Mouse (Mus musculus) CH12.LX (cell line): ENCODE measurements around the gene Mink1. TPM values are rescaled to one million over a fixed set of nuclear protein-coding genes. Genes with fewer than 3 reads are reported as not detected.
"Not testable (repeated sequence)": the region's sequence is repeated elsewhere in the genome, so short reads cannot be mapped to it uniquely, and the experiment has no call there.

Source experiments
- DNase-seq: peaks from one replicate; pipeline ENCODE4 v3.0.0-alpha.2; 2013; ENCODE audit errors: extremely low read depth
- H3K27ac ChIP-seq: 2 replicates; pipeline ENCODE4 v1.5.1; 2012; ENCODE audit warnings: low read depth, mild to moderate bottlenecking, control low read depth, moderate library complexity; ENCODE audit not compliant: insufficient read depth
- H3K27me3 ChIP-seq: replicated peaks from 2 replicates; pipeline ENCODE3; 2012; ENCODE audit warnings: inconsistent platforms
- H3K36me3 ChIP-seq, 2 experiments: replicated peaks in 1 of 2; 2 replicates each; pipeline versions ENCODE3 to v1.6.1; 2012; ENCODE audit warnings: inconsistent platforms in 1 of 2, low read length in 1 of 2, mild to moderate bottlenecking in 1 of 2, mixed read lengths in 1 of 2, moderate library complexity in 1 of 2; ENCODE audit not compliant: control insufficient read depth in 1 of 2, insufficient read depth in 1 of 2
- H3K4me1 ChIP-seq, 2 experiments: 2 replicates each; pipeline ENCODE4 v1.6.1; 2012; ENCODE audit warnings: inconsistent platforms in 1 of 2, moderate library complexity in 1 of 2; ENCODE audit not compliant: insufficient read depth in 2 of 2, control insufficient read depth in 1 of 2
- H3K4me2 ChIP-seq: 2 replicates; pipeline ENCODE4 v1.6.1; 2012; ENCODE audit warnings: low read depth, mild to moderate bottlenecking, control low read depth; ENCODE audit not compliant: poor library complexity, insufficient read depth, severe bottlenecking
- H3K4me3 ChIP-seq, 3 experiments: fragments of 150-350 bp in 1 of 3; sonication (generic) in 1 of 3; replicated peaks in 1 of 3; 2 replicates each; pipeline versions ENCODE3 to v1.5.1; 2011 to 2012; ENCODE audit warnings: low read depth in 2 of 3, low read length in 2 of 3, mild to moderate bottlenecking in 2 of 3, moderate library complexity in 2 of 3, control low read depth in 1 of 3, improper control_type of control experiment in 1 of 3, inconsistent platforms in 1 of 3, mixed read lengths in 1 of 3; ENCODE audit not compliant: poor library complexity in 1 of 3
- H3K79me2 ChIP-seq: replicated peaks from 2 replicates; pipeline ENCODE4 v1.6.1; 2012; ENCODE audit warnings: mild to moderate bottlenecking, moderate library complexity; ENCODE audit not compliant: control insufficient read depth, poor library complexity, insufficient read depth, severe bottlenecking; ENCODE audit errors: extremely low read depth
- H3K9ac ChIP-seq: 2 replicates; pipeline ENCODE4 v1.6.1; 2012; ENCODE audit warnings: low read depth, mild to moderate bottlenecking, control low read depth, moderate library complexity; ENCODE audit not compliant: insufficient read depth
- H3K9me3 ChIP-seq: replicated peaks from 2 replicates; pipeline ENCODE3; 2012; ENCODE audit warnings: low read length, inconsistent platforms, mixed read lengths
- BHLHE40 ChIP-seq: IDR thresholded peaks from 2 replicates; pipeline ENCODE4 v1.6.1; 2011; ENCODE audit warnings: mild to moderate bottlenecking, low read depth, low read length, improper control_type of control experiment
- CTCF ChIP-seq, 2 experiments: IDR thresholded peaks in 1 of 2; conservative IDR thresholded peaks in 1 of 2; 2 replicates each; pipeline ENCODE4 v1.5.1; 2011 to 2012; ENCODE audit warnings: low read depth in 2 of 2, low read length in 2 of 2, improper control_type of control experiment in 1 of 2, inconsistent platforms in 1 of 2, mild to moderate bottlenecking in 1 of 2, moderate library complexity in 1 of 2
- EP300 ChIP-seq: IDR thresholded peaks from 2 replicates; pipeline ENCODE4 v1.6.1; 2011; ENCODE audit warnings: low read length, improper control_type of control experiment
- ETS1 ChIP-seq: conservative IDR thresholded peaks from 2 replicates; pipeline ENCODE4 v1.6.1; 2012; ENCODE audit warnings: low read depth, mild to moderate bottlenecking, inconsistent platforms, low read length, improper control_type of control experiment, moderate library complexity
- MXI1 ChIP-seq: IDR thresholded peaks from 2 replicates; pipeline ENCODE4 v1.6.1; 2011; ENCODE audit warnings: mild to moderate bottlenecking, low read depth, low read length, improper control_type of control experiment
- POLR2AphosphoS2 ChIP-seq: IDR thresholded peaks from 2 replicates; pipeline ENCODE4 v1.6.1; 2011; ENCODE audit warnings: low read depth, low read length, improper control_type of control experiment
- RAD21 ChIP-seq: IDR thresholded peaks from 2 replicates; pipeline ENCODE4 v1.6.1; 2011; ENCODE audit warnings: low read depth, mild to moderate bottlenecking, low read length, improper control_type of control experiment, moderate library complexity
- USF2 ChIP-seq: conservative IDR thresholded peaks from 2 replicates; pipeline ENCODE4 v1.6.1; 2011; ENCODE audit warnings: low read depth, low read length, improper control_type of control experiment
- ZC3H11A ChIP-seq: IDR thresholded peaks from 2 replicates; pipeline ENCODE4 v1.6.1; 2012; ENCODE audit warnings: low read depth, mild to moderate bottlenecking, inconsistent platforms, low read length, improper control_type of control experiment
- ZKSCAN1 ChIP-seq: IDR thresholded peaks from 2 replicates; pipeline ENCODE4 v1.6.1; 2012; ENCODE audit warnings: low read depth, inconsistent platforms, low read length, improper control_type of control experiment, borderline replicate concordance
- ZNF384 ChIP-seq: IDR thresholded peaks from 2 replicates; pipeline ENCODE4 v1.6.1; 2012; ENCODE audit warnings: low read depth, low read length, improper control_type of control experiment, inconsistent platforms
- dilution Hi-C: fragments of 300-500 bp; cut with MboI; formaldehyde crosslinking; loops from 2 replicates; pipeline ENCODE4 v1.14.3; 2020; ENCODE audit warnings: low sequenced_read_pairs; ENCODE audit not compliant: extremely low pct_unique_long_range_greater_than_20kb, extremely low pct_ligation_motif_present
- in situ Hi-C: fragments of 300-500 bp; cut with MboI; formaldehyde crosslinking; loops from 3 replicates; pipeline ENCODE4 v1.14.3; 2019; ENCODE audit warnings: low sequenced_read_pairs, low pct_ligation_motif_present, low pct_unique_long_range_greater_than_20kb, mixed read lengths
- polyA plus RNA-seq: library from polyadenylated mRNA; unstranded; fragments of >175 nt; gene quantifications from 2 replicates; pipeline ENCODE4 v1.2.1, GENCODE M21; 2012; ENCODE audit warnings: low read depth; ENCODE audit not compliant: insufficient read length
- total RNA-seq, 2 experiments: library from RNA; depleted of rRNA; stranded (reverse); fragments of 300-350 nt in 1 of 2; fragments of >200 nt in 1 of 2; gene quantifications; 2 replicates each; pipeline ENCODE4 v1.2.3; 2012 to 2014

The Mink1 gene
- total and polyA plus RNA-seq, 3 experiments: 15.0 to 79.8 (median 31.2) TPM

DNA sequence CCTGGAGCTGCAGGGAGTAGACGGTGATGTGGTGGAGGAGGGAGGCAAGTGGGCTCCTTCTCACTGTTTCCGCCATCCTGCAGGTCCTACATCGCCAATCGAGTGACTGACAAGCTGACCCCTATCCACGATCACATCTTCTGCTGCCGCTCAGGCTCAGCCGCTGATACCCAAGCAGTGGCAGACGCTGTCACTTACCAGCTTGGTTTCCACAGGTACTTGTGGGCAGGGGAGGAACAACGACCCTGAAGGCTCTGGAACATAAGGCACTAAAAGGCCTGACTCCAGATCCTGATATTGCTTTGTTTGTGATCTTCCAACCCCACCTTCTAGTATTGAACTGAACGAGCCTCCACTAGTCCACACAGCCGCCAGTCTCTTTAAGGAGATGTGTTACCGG is 36.5 kb upstream of the Mink1 start:
- H3K9ac ChIP-seq: peak overlapping the region; percentile 94
- in situ Hi-C loops: loop anchor here (5.0 kb wide), 1 partner anchor 36 kb away; the partner anchor contains the start of gene Mink1
- H3K4me3 ChIP-seq: peak overlapping the region; percentile 69 to 96 (median 76)
- dilution Hi-C loops: no loop called here
- H3K36me3 ChIP-seq: peaks cover 24 to 38% of the 10 kb centered on the region in 2 experiments
- TF ChIP-seq RAD21 (no peak), USF2 (no peak), ZKSCAN1 (no peak), EP300 (no peak)
- peak overlapping the region; percentile 80 for H3K4me2 ChIP-seq
- no peak for DNase-seq
- H3K9me3 ChIP-seq: no peaks in the 10 kb centered on the region
- peaks cover 12% of the 10 kb centered on the region for H3K79me2 ChIP-seq
- peaks cover 15 to 50% of the 10 kb centered on the region in 2 experiments for H3K4me1 ChIP-seq
- no peaks in the 10 kb centered on the region for H3K27me3 ChIP-seq
- no peak overlapping the region for H3K27ac ChIP-seq

DNA sequence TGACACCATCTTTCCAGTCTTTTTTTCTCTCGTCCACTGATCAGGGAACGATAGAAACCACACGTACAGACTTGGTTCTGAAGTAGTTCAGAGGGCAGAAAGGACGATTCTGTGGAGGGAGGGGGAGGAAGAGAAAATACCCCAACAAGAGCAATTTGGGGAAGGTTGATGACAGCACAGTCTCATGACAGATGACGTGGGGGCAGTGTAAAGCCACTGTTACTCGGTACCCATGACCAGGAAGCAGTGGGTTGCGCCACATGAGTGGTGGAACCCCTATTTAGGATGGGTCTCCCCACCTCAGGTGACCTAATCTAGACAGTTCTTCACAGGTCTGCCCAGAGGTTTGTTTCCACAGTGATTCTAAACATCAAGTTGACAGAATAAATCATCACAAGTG is 34.1 kb upstream of the Mink1 start:
- TF ChIP-seq ZKSCAN1 (no peak), MXI1 (no peak), POLR2AphosphoS2 (0 out of 2 replicates have a peak, but pooled peaks have one; percentile 72), ETS1 (peak; percentile 74), ZC3H11A (no peak), BHLHE40 (peak; percentile 56)
- H3K4me1 ChIP-seq: peaks cover 15 to 50% of the 10 kb centered on the region in 2 experiments
- peaks cover 12% of the 10 kb centered on the region for H3K79me2 ChIP-seq
- no peaks in the 10 kb centered on the region for H3K27me3 ChIP-seq
- dilution Hi-C loops (no loop called here), in situ Hi-C loops (loop anchor here (5.0 kb wide), 1 partner anchor 34 kb away; the partner anchor contains the start of gene Mink1)
- H3K4me3 ChIP-seq: no peak overlapping the region
- no peaks in the 10 kb centered on the region for H3K9me3 ChIP-seq
- peaks cover 24 to 38% of the 10 kb centered on the region in 2 experiments for H3K36me3 ChIP-seq
- H3K9ac ChIP-seq: no peak overlapping the region
- no peak overlapping the region for H3K4me2 ChIP-seq
- no peak overlapping the region for H3K27ac ChIP-seq
- DNase-seq: no peak

DNA sequence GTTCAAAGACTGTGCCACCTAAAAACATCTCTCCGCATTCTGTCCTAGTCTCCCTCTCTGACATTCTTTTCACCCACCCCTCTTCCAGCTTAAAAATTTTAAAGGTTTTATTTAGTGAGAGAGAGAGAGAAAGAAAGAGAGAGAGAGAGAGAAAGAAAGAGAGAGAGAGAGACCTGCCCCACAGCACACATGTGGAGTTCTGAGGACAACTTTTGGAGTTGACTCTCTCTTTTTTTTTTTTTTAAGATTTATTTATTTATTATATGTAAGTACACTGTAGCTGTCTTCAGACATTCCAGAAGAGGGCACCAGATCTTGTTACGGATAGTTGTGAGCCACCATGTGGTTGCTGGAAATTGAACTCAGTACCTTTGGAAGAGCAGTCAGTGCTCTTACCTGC is 31.6 kb upstream of the Mink1 start:
- H3K27me3 ChIP-seq, H3K4me2 ChIP-seq, H3K79me2 ChIP-seq, in situ Hi-C loops, H3K4me3 ChIP-seq, H3K9me3 ChIP-seq, dilution Hi-C loops, DNase-seq, H3K9ac ChIP-seq, H3K27ac ChIP-seq: not testable (repeated sequence)
- H3K36me3 ChIP-seq: peaks cover 24 to 36% of the 10 kb centered on the region in 2 experiments
- peak in 1 of 2 experiments; percentile 32; a peak in 1 of 4 replicates for TF ChIP-seq CTCF (conservative IDR thresholded peaks at IDR 0.05 in 1 of 2, IDR thresholded peaks at IDR 0.05 in 1 of 2; ENCODE audit: low read depth in 2 of 2, low read length in 2 of 2)
- peak; percentile 57 for TF ChIP-seq ZNF384
- peaks cover 14 to 57% of the 10 kb centered on the region in 2 experiments for H3K4me1 ChIP-seq
